Mouse (Mus musculus): ENCODE results near the gene Olfr1487.
"Not testable (repeated sequence)": the region's sequence is repeated elsewhere in the genome, so short reads cannot be mapped to it uniquely, and the experiment has no call there.

Olfr1487 gene

DNA sequence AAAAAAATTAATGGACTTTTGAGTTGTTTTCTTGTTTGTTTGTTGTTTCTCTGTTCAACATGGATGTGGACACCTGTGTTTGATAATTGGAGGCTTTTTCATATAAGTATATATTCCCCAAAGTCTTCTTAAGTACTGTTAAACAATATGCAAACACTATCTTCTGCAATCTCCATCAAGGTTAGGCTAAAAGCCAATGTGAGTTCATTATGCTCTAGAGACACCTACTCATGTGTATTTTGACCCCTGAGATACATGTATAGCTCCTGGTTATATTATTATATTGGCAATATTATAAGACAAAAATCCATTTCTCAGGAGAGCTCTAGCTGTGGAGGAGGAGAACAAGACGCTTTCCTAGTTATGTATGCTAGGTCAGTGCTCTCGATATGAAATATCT, at the start of gene Olfr1487:
TSS of gene Olfr1487 (plus strand) at position 301 of the 400 bp plus-strand sequence.
- not testable (repeated sequence) for DNase-seq (ENCODE audit: low read depth)

DNA sequence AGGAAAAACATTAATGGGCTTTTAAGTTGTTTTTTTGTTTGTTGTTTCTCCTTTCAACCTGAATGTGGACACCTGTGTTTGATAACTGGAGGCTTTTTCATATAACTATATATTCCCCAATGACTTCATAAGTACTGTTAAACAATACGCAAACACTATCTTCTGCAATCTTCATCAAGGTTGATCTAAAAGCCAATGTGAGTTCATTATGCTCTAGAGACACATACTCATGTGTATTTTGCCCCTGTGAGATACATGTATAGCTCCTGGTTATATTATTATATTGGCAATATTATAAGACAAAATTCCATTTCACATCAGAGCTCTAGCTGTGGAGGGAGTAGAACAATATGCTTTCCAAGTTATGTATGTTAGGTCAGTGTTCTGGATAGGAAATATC, 34.0 kb upstream of the Olfr1487 start, which contains the start of gene Olfr1484:
TSS of gene Olfr1484 (plus strand) at position 301 of the 400 bp plus-strand sequence.
- no peak for DNase-seq (ENCODE audit: low read depth)

DNA sequence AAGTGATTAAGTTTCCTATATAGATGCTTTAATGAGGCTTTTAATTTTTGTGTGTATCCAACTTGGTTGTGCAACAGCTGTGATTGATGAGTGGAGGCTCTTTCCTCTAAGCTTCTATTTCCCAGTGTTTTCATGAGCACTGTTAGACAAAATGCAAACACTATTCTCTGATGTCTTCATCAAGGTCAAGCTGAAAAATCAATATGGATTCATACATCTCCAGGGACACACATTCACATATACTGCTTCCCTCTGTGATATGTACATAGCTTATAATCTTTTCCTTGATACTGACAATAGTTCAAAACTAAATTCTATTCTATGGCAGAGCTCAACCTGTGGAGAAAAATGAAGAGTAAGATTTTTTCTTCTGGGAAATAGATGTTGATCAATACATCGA, 14.1 kb downstream of the Olfr1487 start, which contains the start of gene Olfr1489:
TSS of gene Olfr1489 (plus strand) at position 301 of the 400 bp plus-strand sequence.
- DNase-seq (ENCODE audit: low read depth) = no peak

DNA sequence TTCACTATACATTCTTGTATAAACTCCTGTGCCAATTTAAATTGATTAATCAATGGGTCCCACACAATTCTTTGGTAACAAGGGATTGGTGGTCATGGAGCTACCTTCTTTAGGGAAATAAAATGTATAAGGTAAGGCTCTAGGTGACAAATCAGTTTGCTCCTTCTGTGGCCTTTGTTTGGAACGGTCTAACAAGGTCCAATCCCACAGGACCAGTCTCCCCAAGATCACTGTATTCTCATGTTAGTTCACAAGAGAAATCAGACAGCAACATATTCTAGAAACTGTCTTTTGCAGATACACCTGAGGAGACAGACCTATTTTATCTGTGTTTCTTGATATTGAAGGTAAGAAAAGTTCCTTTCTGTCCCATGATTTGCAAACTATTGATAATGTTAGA, 33.6 kb downstream of the Olfr1487 start, which contains the start of gene Olfr1490:
TSS of gene Olfr1490 (plus strand) at position 301 of the 400 bp plus-strand sequence.
- no peak for DNase-seq (ENCODE audit: low read depth)

Measured in c-Kit-positive CD71-negative TER-119-negative erythroid progenitor cells, embryonic 14.5 days (primary cell).